Mouse (Mus musculus): ENCODE measurements around the gene Olfr325. TPM values are rescaled to one million over a fixed set of nuclear protein-coding genes. Genes with fewer than 3 reads are reported as not detected.

Gene Olfr325
- total RNA-seq, 2 experiments from 2014 or later = not detected

DNA sequence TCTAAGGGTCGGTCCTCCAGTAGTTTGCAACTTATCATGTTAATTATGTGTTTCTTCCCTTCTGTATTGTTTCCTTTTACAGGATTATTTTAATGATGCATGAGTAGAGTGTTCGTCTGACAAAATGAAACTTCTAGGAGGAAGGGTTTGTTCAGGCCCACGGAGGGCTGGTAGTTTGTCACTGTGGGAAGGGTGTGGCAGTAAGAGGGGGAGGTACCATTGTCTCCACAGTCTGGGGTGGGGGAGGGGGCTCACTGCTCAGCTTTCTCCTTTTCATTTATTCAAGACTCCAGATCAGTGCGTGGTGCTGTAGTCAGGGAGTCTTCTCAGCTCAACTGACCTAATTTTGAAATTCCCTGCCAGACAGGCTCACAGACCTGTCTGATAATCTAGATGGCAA lies 48.6 kb downstream of the Olfr325 start:
- no peak for DNase-seq (ENCODE audit: low spot score in 2 of 2)

- no peak for DNase-seq (ENCODE audit: low spot score in 2 of 2)
These were observed 52.9 kb downstream of the Olfr325 start, which contains the start of gene Olfr323 for GRCm38 (mm10) chr11:58630401-58630800. TSS of gene Olfr323 (minus strand) at chr11:58630501.

Other genes starting within 250 kb of the Olfr325 start
- gene Zfp672, start 247.4 kb upstream of the Olfr325 start, total RNA-seq (2021) = 10 to 100 TPM; 45.8 to 49.7 TPM
- gene Sh3bp5l, start 247.0 kb upstream of the Olfr325 start, total RNA-seq (2021) = 10 to 100 TPM; 47.4 to 54.1 TPM
- not detected for gene Lypd8, start 198.7 kb upstream of the Olfr325 start, total RNA-seq (2021)
- gene 1810065E05Rik, start 156.6 kb upstream of the Olfr325 start, total RNA-seq (2021) = not detected
- not detected for gene Gm12253, start 145.2 kb upstream of the Olfr325 start, total RNA-seq (2021)
- not detected for gene Lypd9, start 124.8 kb upstream of the Olfr325 start, total RNA-seq (2021)
- gene Olfr30, start 115.5 kb upstream of the Olfr325 start, total RNA-seq (2021) = not detected
- gene Olfr332, start 85.2 kb upstream of the Olfr325 start, total RNA-seq (2021) = not detected
- gene Olfr331, start 75.2 kb upstream of the Olfr325 start, total RNA-seq (2021) = not detected
- 1 to 10 TPM; 1.1 to 1.4 TPM for gene Olfr330, start 42.9 kb upstream of the Olfr325 start, total RNA-seq (2021)
- gene Olfr329-ps, start 31.3 kb upstream of the Olfr325 start, total RNA-seq (2021) = 1 to 10 TPM in 1 of 2 experiments, under 1 TPM in 1; 0.45 to 1.0 TPM
- gene Olfr328, start 22.1 kb upstream of the Olfr325 start, total RNA-seq (2021) = under 1 TPM; 0.28 to 0.45 TPM
- gene Olfr224, start 7.2 kb upstream of the Olfr325 start, total RNA-seq (2021) = not detected
- gene Olfr324, start 17.4 kb downstream of the Olfr325 start, total RNA-seq (2021) = not detected
- gene 2210407C18Rik, start 38.3 kb downstream of the Olfr325 start, total RNA-seq (2021) = not detected
- not detected for gene Olfr323, start 52.8 kb downstream of the Olfr325 start, total RNA-seq (2021)
- 1 to 10 TPM in 1 of 2 experiments, under 1 TPM in 1; 0.90 to 1.8 TPM for gene Trim58, start 62.7 kb downstream of the Olfr325 start, total RNA-seq (2021)
- gene Olfr322, start 81.1 kb downstream of the Olfr325 start, total RNA-seq (2021) = not detected
- not detected for gene Olfr320, start 103.4 kb downstream of the Olfr325 start, total RNA-seq (2021)
- gene Olfr319, start 121.4 kb downstream of the Olfr325 start, total RNA-seq (2021) = not detected
- gene Olfr318, start 146.3 kb downstream of the Olfr325 start, total RNA-seq (2021) = not detected
- not detected for gene Olfr317, start 161.5 kb downstream of the Olfr325 start, total RNA-seq (2021)
- gene Olfr316, start 175.0 kb downstream of the Olfr325 start, total RNA-seq (2021) = not detected
- gene Olfr315, start 195.5 kb downstream of the Olfr325 start, total RNA-seq (2021) = not detected
- gene Olfr314, start 205.2 kb downstream of the Olfr325 start, total RNA-seq (2021) = not detected
- 1 to 10 TPM; 4.8 to 6.0 TPM for gene Fam183b, start 224.2 kb downstream of the Olfr325 start, total RNA-seq (2021)
- gene Olfr313, start 237.3 kb downstream of the Olfr325 start, total RNA-seq (2021) = not detected